Mouse (Mus musculus): Measurements from ENCODE around the gene Gm45837. TPM values are rescaled to one million over a fixed set of nuclear protein-coding genes. Genes with fewer than 3 reads are reported as not detected.
A peak's percentile ranks its signal among the peaks of the same experiment; 100 is the strongest.

The Gm45837 gene
- polyA plus RNA-seq, 1 experiment from 2014 or later, result not detected

DNA sequence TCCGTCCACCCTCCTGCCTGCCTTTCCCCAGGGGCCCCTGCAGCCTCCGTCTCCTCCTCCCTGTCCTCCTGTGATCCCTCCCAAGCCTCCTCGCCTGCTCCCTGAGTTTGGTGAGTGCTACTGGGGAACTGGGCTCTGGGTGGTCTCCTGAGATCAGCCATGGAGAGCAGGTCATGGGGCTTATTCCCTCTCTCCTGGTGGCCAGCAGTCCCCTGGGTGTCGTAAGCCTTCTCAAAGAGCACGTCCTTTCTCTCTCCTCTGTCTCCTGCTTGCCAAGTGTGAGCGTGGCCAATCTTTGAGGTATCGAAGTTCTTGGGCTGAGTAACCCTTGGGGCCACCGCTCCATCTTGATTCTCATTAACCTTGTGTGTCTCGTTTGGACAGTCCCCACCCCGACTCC, 25.8 kb upstream of the Gm45837 start:
- Histone ChIP-seq H3K4me3 (ENCODE audit: low read depth, low read length) (no peak overlapping the region), H3K4me2 (replicated peaks; ENCODE audit: low read depth, low read length) (no peak overlapping the region), H3K36me3 (ENCODE audit: control insufficient read depth, insufficient read depth, low read length) (no peaks in the 10 kb centered on the region), H3K4me1 (replicated peaks; ENCODE audit: control insufficient read depth, insufficient read depth, low read length) (no peaks in the 10 kb centered on the region), H3K27me3 (ENCODE audit: control insufficient read depth, insufficient read depth, low read length) (no peaks in the 10 kb centered on the region), H3K9ac (ENCODE audit: low read depth, low read length) (no peak overlapping the region), H3K27ac (ENCODE audit: low read depth, low read length) (no peak overlapping the region), H3K9me3 (ENCODE audit: control insufficient read depth, low read length) (no peaks in the 10 kb centered on the region)
- 66% methylated on average over 10 of the region's 10 CpGs for WGBS
- DNase-seq (ENCODE audit: low spot score) (no peak), ATAC-seq (ENCODE audit: low FRiP score) (no peak)

DNA sequence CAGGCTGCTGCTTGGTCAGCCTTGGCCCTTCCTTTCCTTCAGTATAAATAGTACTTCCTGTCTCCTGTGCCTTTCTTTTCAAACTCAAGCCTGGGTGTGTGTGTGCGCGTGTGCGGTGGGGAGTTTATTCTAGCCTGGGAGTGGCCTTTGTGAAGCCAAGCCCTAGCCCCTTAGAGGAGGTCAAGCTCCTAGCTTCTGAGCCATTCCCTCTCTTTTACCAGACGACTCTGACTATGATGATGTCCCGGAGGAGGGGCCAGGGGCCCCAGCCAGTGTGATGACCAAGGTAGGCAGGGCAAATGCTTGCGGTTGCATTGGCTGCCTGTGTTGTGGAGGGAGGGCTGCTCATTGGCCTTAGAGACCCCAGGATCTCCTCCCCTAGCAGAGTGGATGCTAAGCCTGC, 25.4 kb upstream of the Gm45837 start:
- Histone ChIP-seq H3K4me2 (replicated peaks; ENCODE audit: low read depth, low read length) (no peak overlapping the region), H3K27me3 (ENCODE audit: control insufficient read depth, insufficient read depth, low read length) (no peaks in the 10 kb centered on the region), H3K4me3 (ENCODE audit: low read depth, low read length) (no peak overlapping the region), H3K36me3 (ENCODE audit: control insufficient read depth, insufficient read depth, low read length) (no peaks in the 10 kb centered on the region), H3K27ac (ENCODE audit: low read depth, low read length) (no peak overlapping the region), H3K9me3 (ENCODE audit: control insufficient read depth, low read length) (no peaks in the 10 kb centered on the region), H3K4me1 (replicated peaks; ENCODE audit: control insufficient read depth, insufficient read depth, low read length) (no peaks in the 10 kb centered on the region), H3K9ac (ENCODE audit: low read depth, low read length) (no peak overlapping the region)
- 55% methylated on average over 6 of the region's 6 CpGs for WGBS
- no peak for ATAC-seq (ENCODE audit: low FRiP score)
- DNase-seq (ENCODE audit: low spot score), result no peak

GRCm38 (mm10) chr7:101385866-101386452, 24.7 kb upstream of the Gm45837 start:
- DNase-seq (ENCODE audit: low spot score), result no peak
- H3K4me2 ChIP-seq (replicated peaks; ENCODE audit: low read depth, low read length), result no peak overlapping the region
- no peaks in the 10 kb centered on the region for H3K36me3 ChIP-seq (ENCODE audit: control insufficient read depth, insufficient read depth, low read length)
- H3K9me3 ChIP-seq (ENCODE audit: control insufficient read depth, low read length), result no peaks in the 10 kb centered on the region
- 57% methylated on average over 10 of the region's 10 CpGs for WGBS
- no peak overlapping the region for H3K4me3 ChIP-seq (ENCODE audit: low read depth, low read length)
- ATAC-seq (ENCODE audit: low FRiP score), result 0 out of 2 replicates have a peak, but pooled peaks have one; percentile 22
- no peak overlapping the region for H3K27ac ChIP-seq (ENCODE audit: low read depth, low read length)
- H3K9ac ChIP-seq (ENCODE audit: low read depth, low read length), result no peak overlapping the region
- no peaks in the 10 kb centered on the region for H3K4me1 ChIP-seq (replicated peaks; ENCODE audit: control insufficient read depth, insufficient read depth, low read length)
- no peaks in the 10 kb centered on the region for H3K27me3 ChIP-seq (ENCODE audit: control insufficient read depth, insufficient read depth, low read length)

GRCm38 (mm10) chr7:101389256-101389655, 21.4 kb upstream of the Gm45837 start:
- WGBS, result 89% methylated on average over 6 of the region's 6 CpGs
- Histone ChIP-seq H3K27me3 (ENCODE audit: control insufficient read depth, insufficient read depth, low read length) (no peaks in the 10 kb centered on the region), H3K36me3 (ENCODE audit: control insufficient read depth, insufficient read depth, low read length) (no peaks in the 10 kb centered on the region), H3K4me3 (ENCODE audit: low read depth, low read length) (no peak overlapping the region), H3K4me1 (replicated peaks; ENCODE audit: control insufficient read depth, insufficient read depth, low read length) (no peaks in the 10 kb centered on the region), H3K4me2 (replicated peaks; ENCODE audit: low read depth, low read length) (no peak overlapping the region), H3K9ac (ENCODE audit: low read depth, low read length) (no peak overlapping the region), H3K27ac (ENCODE audit: low read depth, low read length) (no peak overlapping the region), H3K9me3 (ENCODE audit: control insufficient read depth, low read length) (no peaks in the 10 kb centered on the region)
- DNase-seq (ENCODE audit: low spot score) (no peak), ATAC-seq (ENCODE audit: low FRiP score) (no peak)

DNA sequence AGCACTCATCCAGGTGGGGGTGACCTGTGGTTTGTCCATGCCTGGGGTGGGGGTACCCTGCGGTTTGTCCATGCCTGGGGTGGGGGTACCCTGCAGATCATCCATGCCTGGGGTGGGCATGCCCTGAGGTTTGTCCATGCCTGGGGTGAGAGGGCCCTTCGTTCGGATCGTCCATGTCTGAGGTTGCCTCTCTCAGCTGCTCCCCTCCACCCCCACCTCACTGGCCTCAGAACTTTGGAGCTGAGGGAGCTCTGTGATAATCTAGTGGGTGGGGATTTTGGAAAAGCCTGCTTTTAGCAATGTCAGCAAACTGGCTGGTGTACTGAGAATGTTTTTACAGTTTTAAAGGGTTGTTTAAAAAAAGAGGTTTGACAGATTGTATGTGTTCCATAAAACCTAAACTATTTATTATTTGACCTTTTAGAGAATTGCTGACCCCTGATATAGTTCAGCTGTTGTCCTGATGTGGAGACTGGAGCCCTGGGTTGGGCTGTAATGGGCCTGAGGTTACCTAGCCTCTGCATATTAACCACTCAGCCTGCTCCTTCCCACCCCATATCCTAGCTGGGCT, 18.7 kb upstream of the Gm45837 start:
- DNase-seq (ENCODE audit: low spot score), result no peak
- Histone ChIP-seq H3K4me2 (replicated peaks; ENCODE audit: low read depth, low read length) (no peak overlapping the region), H3K27ac (ENCODE audit: low read depth, low read length) (no peak overlapping the region), H3K9ac (ENCODE audit: low read depth, low read length) (no peak overlapping the region), H3K27me3 (ENCODE audit: control insufficient read depth, insufficient read depth, low read length) (no peaks in the 10 kb centered on the region), H3K36me3 (ENCODE audit: control insufficient read depth, insufficient read depth, low read length) (no peaks in the 10 kb centered on the region), H3K4me1 (replicated peaks; ENCODE audit: control insufficient read depth, insufficient read depth, low read length) (no peaks in the 10 kb centered on the region), H3K4me3 (ENCODE audit: low read depth, low read length) (no peak overlapping the region), H3K9me3 (ENCODE audit: control insufficient read depth, low read length) (no peaks in the 10 kb centered on the region)
- 84% methylated on average over 4 of the region's 4 CpGs for WGBS
- no peak for ATAC-seq (ENCODE audit: low FRiP score)

DNA sequence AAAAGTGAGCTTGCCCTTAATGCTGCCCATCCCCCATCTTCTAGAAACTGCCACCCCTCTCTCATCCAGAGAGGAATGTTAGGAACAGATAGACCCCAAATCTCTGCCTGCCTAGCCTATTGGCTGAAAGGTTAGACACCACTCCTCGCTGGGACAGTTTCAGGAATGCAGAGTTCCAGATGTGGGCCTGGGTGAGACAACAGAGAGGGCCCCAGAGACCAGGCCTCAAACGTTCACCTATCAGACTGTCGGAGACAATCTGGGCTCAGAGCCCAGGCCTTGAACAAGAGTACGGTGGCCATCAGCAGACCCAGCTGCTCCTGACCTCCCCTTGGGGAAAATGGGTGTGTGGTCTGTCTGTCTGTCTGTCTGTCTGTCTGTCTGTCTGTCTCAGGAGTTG, 17.7 kb upstream of the Gm45837 start:
- WGBS, result 63% methylated on average over 4 of the region's 4 CpGs
- no peak for ATAC-seq (ENCODE audit: low FRiP score)
- H3K4me1 ChIP-seq (replicated peaks; ENCODE audit: control insufficient read depth, insufficient read depth, low read length), result no peaks in the 10 kb centered on the region

GRCm38 (mm10) chr7:101393694-101394504, 16.8 kb upstream of the Gm45837 start:
- Histone ChIP-seq H3K4me1 (replicated peaks; ENCODE audit: control insufficient read depth, insufficient read depth, low read length) (no peaks in the 10 kb centered on the region), H3K36me3 (ENCODE audit: control insufficient read depth, insufficient read depth, low read length) (no peaks in the 10 kb centered on the region), H3K4me2 (replicated peaks; ENCODE audit: low read depth, low read length) (no peak overlapping the region), H3K27me3 (ENCODE audit: control insufficient read depth, insufficient read depth, low read length) (no peaks in the 10 kb centered on the region), H3K9ac (ENCODE audit: low read depth, low read length) (no peak overlapping the region), H3K4me3 (ENCODE audit: low read depth, low read length) (no peak overlapping the region), H3K9me3 (ENCODE audit: control insufficient read depth, low read length) (no peaks in the 10 kb centered on the region), H3K27ac (ENCODE audit: low read depth, low read length) (0 out of 2 replicates have a peak overlapping the region, but pooled peaks have one; percentile 3)
- WGBS, result 42% methylated on average over 8 of the region's 8 CpGs
- 0 out of 2 replicates have a peak, but pooled peaks have one; percentile 38 for ATAC-seq (ENCODE audit: low FRiP score)
- peak; percentile 21 for DNase-seq (ENCODE audit: low spot score)

More for the DNA sequence above, 17.7 kb upstream of the Gm45837 start:
- Histone ChIP-seq H3K4me3 (ENCODE audit: low read depth, low read length) (no peak overlapping the region), H3K36me3 (ENCODE audit: control insufficient read depth, insufficient read depth, low read length) (no peaks in the 10 kb centered on the region), H3K27me3 (ENCODE audit: control insufficient read depth, insufficient read depth, low read length) (no peaks in the 10 kb centered on the region), H3K9me3 (ENCODE audit: control insufficient read depth, low read length) (no peaks in the 10 kb centered on the region), H3K4me2 (replicated peaks; ENCODE audit: low read depth, low read length) (no peak overlapping the region), H3K9ac (ENCODE audit: low read depth, low read length) (no peak overlapping the region), H3K27ac (ENCODE audit: low read depth, low read length) (no peak overlapping the region)
- no peak for DNase-seq (ENCODE audit: low spot score)

GRCm38 (mm10) chr7:101394569-101394968, 16.1 kb upstream of the Gm45837 start:
- DNase-seq (ENCODE audit: low spot score) (no peak), ATAC-seq (ENCODE audit: low FRiP score) (0 out of 2 replicates have a peak, but pooled peaks have one; percentile 6)
- no peaks in the 10 kb centered on the region for H3K9me3 ChIP-seq (ENCODE audit: control insufficient read depth, low read length)
- 57% methylated on average over 3 of the region's 3 CpGs for WGBS
- no peak overlapping the region for H3K4me3 ChIP-seq (ENCODE audit: low read depth, low read length)
- H3K4me2 ChIP-seq (replicated peaks; ENCODE audit: low read depth, low read length), result no peak overlapping the region
- no peaks in the 10 kb centered on the region for H3K27me3 ChIP-seq (ENCODE audit: control insufficient read depth, insufficient read depth, low read length)
- H3K4me1 ChIP-seq (replicated peaks; ENCODE audit: control insufficient read depth, insufficient read depth, low read length), result no peaks in the 10 kb centered on the region
- H3K27ac ChIP-seq (ENCODE audit: low read depth, low read length), result 0 out of 2 replicates have a peak overlapping the region, but pooled peaks have one; percentile 6
- no peaks in the 10 kb centered on the region for H3K36me3 ChIP-seq (ENCODE audit: control insufficient read depth, insufficient read depth, low read length)
- H3K9ac ChIP-seq (ENCODE audit: low read depth, low read length), result no peak overlapping the region
